Mouse (Mus musculus): ENCODE results near the gene Sema7a. TPM values are rescaled to one million over a fixed set of nuclear protein-coding genes. Genes with fewer than 3 reads are reported as not detected.

The Sema7a gene
- polyA plus RNA-seq, 1 experiment from 2014 or later = 0.19 TPM

GRCm38 (mm10) chr9:57978025-57978424 is 38.1 kb downstream of the Sema7a start:
- DNase-seq (ENCODE audit: low spot score) (no peak), ATAC-seq (replicated peaks; ENCODE audit: low FRiP score) (no peak)
- no peaks in the 10 kb centered on the region for H3K4me1 ChIP-seq (replicated peaks; ENCODE audit: control insufficient read depth, insufficient read depth, low read length)
- 45% methylated on average over 6 of the region's 6 CpGs for WGBS
- no peaks in the 10 kb centered on the region for H3K9me3 ChIP-seq (ENCODE audit: control insufficient read depth, low read length)
- no peaks in the 10 kb centered on the region for H3K36me3 ChIP-seq (ENCODE audit: control insufficient read depth, insufficient read depth, low read length)
- no peak overlapping the region for H3K9ac ChIP-seq (ENCODE audit: low read depth, low read length)
- no peak overlapping the region for H3K4me3 ChIP-seq (ENCODE audit: low read depth, low read length)
- H3K4me2 ChIP-seq = no peak overlapping the region
- H3K27me3 ChIP-seq (replicated peaks; ENCODE audit: control insufficient read depth, insufficient read depth, low read length) = no peaks in the 10 kb centered on the region
- no peak overlapping the region for H3K27ac ChIP-seq (ENCODE audit: low read depth, low read length)

- H3K27ac ChIP-seq (ENCODE audit: low read depth, low read length) = no peak overlapping the region
- no peak for DNase-seq (ENCODE audit: low spot score)
These were observed 38.9 kb downstream of the Sema7a start for GRCm38 (mm10) chr9:57978858-57979257.

GRCm38 (mm10) chr9:57980570-57980969 is 40.7 kb downstream of the Sema7a start:
- 61% methylated on average over 10 of the region's 10 CpGs for WGBS
- H3K9ac ChIP-seq (ENCODE audit: low read depth, low read length) = no peak overlapping the region
- ATAC-seq (replicated peaks; ENCODE audit: low FRiP score) (no peak), DNase-seq (ENCODE audit: low spot score) (no peak)
- H3K4me2 ChIP-seq = no peak overlapping the region
- H3K27me3 ChIP-seq (replicated peaks; ENCODE audit: control insufficient read depth, insufficient read depth, low read length) = no peaks in the 10 kb centered on the region
- H3K9me3 ChIP-seq (ENCODE audit: control insufficient read depth, low read length) = no peaks in the 10 kb centered on the region
- no peak overlapping the region for H3K27ac ChIP-seq (ENCODE audit: low read depth, low read length)
- H3K36me3 ChIP-seq (ENCODE audit: control insufficient read depth, insufficient read depth, low read length) = no peaks in the 10 kb centered on the region
- H3K4me1 ChIP-seq (replicated peaks; ENCODE audit: control insufficient read depth, insufficient read depth, low read length) = no peaks in the 10 kb centered on the region
- no peak overlapping the region for H3K4me3 ChIP-seq (ENCODE audit: low read depth, low read length)

More at GRCm38 (mm10) chr9:57978858-57979257, 38.9 kb downstream of the Sema7a start:
- Histone ChIP-seq H3K36me3 (ENCODE audit: control insufficient read depth, insufficient read depth, low read length) (no peaks in the 10 kb centered on the region), H3K4me1 (replicated peaks; ENCODE audit: control insufficient read depth, insufficient read depth, low read length) (no peaks in the 10 kb centered on the region), H3K9ac (ENCODE audit: low read depth, low read length) (no peak overlapping the region), H3K4me2 (no peak overlapping the region), H3K4me3 (ENCODE audit: low read depth, low read length) (no peak overlapping the region), H3K27me3 (replicated peaks; ENCODE audit: control insufficient read depth, insufficient read depth, low read length) (no peaks in the 10 kb centered on the region), H3K9me3 (ENCODE audit: control insufficient read depth, low read length) (no peaks in the 10 kb centered on the region)
- no peak for ATAC-seq (replicated peaks; ENCODE audit: low FRiP score)
- 31% methylated on average over 3 of the region's 3 CpGs for WGBS

- no peaks in the 10 kb centered on the region for H3K4me1 ChIP-seq (replicated peaks; ENCODE audit: control insufficient read depth, insufficient read depth, low read length)
- no peaks in the 10 kb centered on the region for H3K36me3 ChIP-seq (ENCODE audit: control insufficient read depth, insufficient read depth, low read length)
- H3K4me3 ChIP-seq (ENCODE audit: low read depth, low read length) = no peak overlapping the region
- no peaks in the 10 kb centered on the region for H3K9me3 ChIP-seq (ENCODE audit: control insufficient read depth, low read length)
- no peak overlapping the region for H3K4me2 ChIP-seq
- H3K27me3 ChIP-seq (replicated peaks; ENCODE audit: control insufficient read depth, insufficient read depth, low read length) = peaks cover 2% of the 10 kb centered on the region; the same call in 1 of the 2 replicates
- ATAC-seq (replicated peaks; ENCODE audit: low FRiP score) (no peak), DNase-seq (ENCODE audit: low spot score) (no peak)
- WGBS = 83% methylated on average over 8 of the region's 8 CpGs
- no peak overlapping the region for H3K9ac ChIP-seq (ENCODE audit: low read depth, low read length)
- H3K27ac ChIP-seq (ENCODE audit: low read depth, low read length) = no peak overlapping the region
These were observed 45.4 kb downstream of the Sema7a start for GRCm38 (mm10) chr9:57985304-57985703.

GRCm38 (mm10) chr9:57986293-57986692 is 46.4 kb downstream of the Sema7a start:
- ATAC-seq (replicated peaks; ENCODE audit: low FRiP score) (no peak), DNase-seq (ENCODE audit: low spot score) (no peak)
- no peak overlapping the region for H3K9ac ChIP-seq (ENCODE audit: low read depth, low read length)
- H3K4me3 ChIP-seq (ENCODE audit: low read depth, low read length) = no peak overlapping the region
- peaks cover 2% of the 10 kb centered on the region; the same call in 1 of the 2 replicates for H3K27me3 ChIP-seq (replicated peaks; ENCODE audit: control insufficient read depth, insufficient read depth, low read length)
- no peaks in the 10 kb centered on the region for H3K4me1 ChIP-seq (replicated peaks; ENCODE audit: control insufficient read depth, insufficient read depth, low read length)
- H3K27ac ChIP-seq (ENCODE audit: low read depth, low read length) = no peak overlapping the region
- 57% methylated on average over 7 of the region's 7 CpGs for WGBS
- H3K9me3 ChIP-seq (ENCODE audit: control insufficient read depth, low read length) = no peaks in the 10 kb centered on the region
- H3K4me2 ChIP-seq = no peak overlapping the region
- no peaks in the 10 kb centered on the region for H3K36me3 ChIP-seq (ENCODE audit: control insufficient read depth, insufficient read depth, low read length)

GRCm38 (mm10) chr9:57988098-57988497 is 48.2 kb downstream of the Sema7a start:
- DNase-seq (ENCODE audit: low spot score) (no peak), ATAC-seq (replicated peaks; ENCODE audit: low FRiP score) (no peak)
- Histone ChIP-seq H3K36me3 (ENCODE audit: control insufficient read depth, insufficient read depth, low read length) (no peaks in the 10 kb centered on the region), H3K4me3 (ENCODE audit: low read depth, low read length) (no peak overlapping the region), H3K4me2 (no peak overlapping the region), H3K27ac (ENCODE audit: low read depth, low read length) (no peak overlapping the region), H3K27me3 (replicated peaks; ENCODE audit: control insufficient read depth, insufficient read depth, low read length) (peaks cover 2% of the 10 kb centered on the region; the same call in 1 of the 2 replicates), H3K4me1 (replicated peaks; ENCODE audit: control insufficient read depth, insufficient read depth, low read length) (no peaks in the 10 kb centered on the region), H3K9me3 (ENCODE audit: control insufficient read depth, low read length) (no peaks in the 10 kb centered on the region), H3K9ac (ENCODE audit: low read depth, low read length) (no peak overlapping the region)
- 75% methylated on average over 2 of the region's 2 CpGs for WGBS

GRCm38 (mm10) chr9:57989309-57989708 is 49.4 kb downstream of the Sema7a start:
- Histone ChIP-seq H3K4me1 (replicated peaks; ENCODE audit: control insufficient read depth, insufficient read depth, low read length) (no peaks in the 10 kb centered on the region), H3K36me3 (ENCODE audit: control insufficient read depth, insufficient read depth, low read length) (no peaks in the 10 kb centered on the region), H3K9ac (ENCODE audit: low read depth, low read length) (no peak overlapping the region), H3K27me3 (replicated peaks; ENCODE audit: control insufficient read depth, insufficient read depth, low read length) (peaks cover 2% of the 10 kb centered on the region; the same call in 1 of the 2 replicates), H3K27ac (ENCODE audit: low read depth, low read length) (no peak overlapping the region), H3K4me2 (no peak overlapping the region), H3K4me3 (ENCODE audit: low read depth, low read length) (no peak overlapping the region), H3K9me3 (ENCODE audit: control insufficient read depth, low read length) (no peaks in the 10 kb centered on the region)
- WGBS = 76% methylated on average over 6 of the region's 6 CpGs
- DNase-seq (ENCODE audit: low spot score) = no peak
- no peak for ATAC-seq (replicated peaks; ENCODE audit: low FRiP score)

- Histone ChIP-seq H3K9ac (ENCODE audit: low read depth, low read length) (no peak overlapping the region), H3K4me1 (replicated peaks; ENCODE audit: control insufficient read depth, insufficient read depth, low read length) (no peaks in the 10 kb centered on the region), H3K4me2 (no peak overlapping the region), H3K4me3 (ENCODE audit: low read depth, low read length) (no peak overlapping the region), H3K9me3 (ENCODE audit: control insufficient read depth, low read length) (no peaks in the 10 kb centered on the region), H3K27ac (ENCODE audit: low read depth, low read length) (no peak overlapping the region), H3K36me3 (ENCODE audit: control insufficient read depth, insufficient read depth, low read length) (no peaks in the 10 kb centered on the region), H3K27me3 (replicated peaks; ENCODE audit: control insufficient read depth, insufficient read depth, low read length) (peaks cover 2% of the 10 kb centered on the region; the same call in 1 of the 2 replicates)
- no peak for ATAC-seq (replicated peaks; ENCODE audit: low FRiP score)
- DNase-seq (ENCODE audit: low spot score) = no peak
- whole genome bisulfite sequencing = 30% methylated on average over 10 of the region's 10 CpGs
These were observed 50.7 kb downstream of the Sema7a start for GRCm38 (mm10) chr9:57990438-57991110.

GRCm38 (mm10) chr9:57992060-57992459 is 52.1 kb downstream of the Sema7a start:
- Histone ChIP-seq H3K4me3 (ENCODE audit: low read depth, low read length) (no peak overlapping the region), H3K4me2 (no peak overlapping the region), H3K9me3 (ENCODE audit: control insufficient read depth, low read length) (no peaks in the 10 kb centered on the region), H3K36me3 (ENCODE audit: control insufficient read depth, insufficient read depth, low read length) (no peaks in the 10 kb centered on the region), H3K27me3 (replicated peaks; ENCODE audit: control insufficient read depth, insufficient read depth, low read length) (peaks cover 8% of the 10 kb centered on the region), H3K27ac (ENCODE audit: low read depth, low read length) (no peak overlapping the region), H3K9ac (ENCODE audit: low read depth, low read length) (no peak overlapping the region), H3K4me1 (replicated peaks; ENCODE audit: control insufficient read depth, insufficient read depth, low read length) (no peaks in the 10 kb centered on the region)
- no peak for ATAC-seq (replicated peaks; ENCODE audit: low FRiP score)
- WGBS = 71% methylated on average over 3 of the region's 3 CpGs
- DNase-seq (ENCODE audit: low spot score) = no peak

Data from liver, embryonic 11.5 days (tissue).